Mouse (Mus musculus) midbrain, postnatal 0 days (tissue): ENCODE measurements around the gene Qars. TPM values are rescaled to one million over a fixed set of nuclear protein-coding genes. Genes with fewer than 3 reads are reported as not detected.

Experiments
- ATAC-seq: fragments of 200-750 bp; cut with Nextera tagmentation; 2 replicates; pipeline ENCODE4 v1.8.0; 2017; ENCODE audit warnings: moderate number of reproducible peaks, mild to moderate bottlenecking, moderate TSS enrichment, moderate library complexity; ENCODE audit not compliant: low FRiP score
- DNase-seq: peaks from one replicate; pipeline ENCODE4 v3.0.0-alpha.2; 2015; ENCODE audit warnings: low spot score
- H3K27ac ChIP-seq: fragments of 300-500 bp; sonication (generic); 2 replicates; pipeline ENCODE4 v1.5.1; 2014; ENCODE audit warnings: low read depth, mild to moderate bottlenecking, low read length, mixed read lengths
- H3K27me3 ChIP-seq: fragments of 300-500 bp; sonication (generic); 2 replicates; pipeline ENCODE4 v1.6.1; 2014; ENCODE audit warnings: low read length, control low read depth, mixed read lengths; ENCODE audit not compliant: insufficient read depth
- H3K36me3 ChIP-seq: fragments of 300-500 bp; sonication (generic); 2 replicates; pipeline ENCODE4 v1.6.1; 2014; ENCODE audit warnings: low read length, control low read depth, mixed read lengths; ENCODE audit not compliant: insufficient read depth
- H3K4me1 ChIP-seq: fragments of 300-500 bp; sonication (generic); 2 replicates; pipeline ENCODE4 v1.6.1; 2014; ENCODE audit warnings: mild to moderate bottlenecking, control low read depth, antibody characterized with exemption, low read length, mixed read lengths; ENCODE audit not compliant: insufficient read depth
- H3K4me2 ChIP-seq: fragments of 300-500 bp; sonication (generic); 2 replicates; pipeline ENCODE4 v1.6.1; 2014; ENCODE audit warnings: low read depth, mild to moderate bottlenecking, low read length, mixed read lengths; ENCODE audit not compliant: poor library complexity, severe bottlenecking
- H3K4me3 ChIP-seq: fragments of 300-500 bp; sonication (generic); 2 replicates; pipeline ENCODE4 v1.5.1; 2014; ENCODE audit warnings: low read depth, mild to moderate bottlenecking, low read length, moderate library complexity
- H3K9ac ChIP-seq: fragments of 300-500 bp; sonication (generic); replicated peaks from 2 replicates; pipeline ENCODE4 v1.6.1; 2014; ENCODE audit warnings: mild to moderate bottlenecking, low read length, moderate library complexity, mixed read lengths; ENCODE audit not compliant: poor library complexity, severe bottlenecking
- H3K9me3 ChIP-seq: fragments of 300-500 bp; sonication (generic); 2 replicates; pipeline ENCODE4 v1.6.1; 2016; ENCODE audit warnings: low read length, control low read depth
- CTCF ChIP-seq: IDR thresholded peaks from 2 replicates; pipeline ENCODE4 v1.5.1; 2016; ENCODE audit warnings: antibody characterized with exemption, mild to moderate bottlenecking
- WGBS: fragments of 180-500 bp; shearing (Covaris S2); extraction: QIAGEN DNeasy Blood & Tissue Kit; methylation state at CpG from one replicate; pipeline ENCODE4 v1.1.7; 2014; 5-methylcytosine and 5-hydroxymethylcytosine counted together
- polyA plus RNA-seq: library from polyadenylated mRNA; unstranded; fragments of >200 nt; fragmentation: Nextera tagmentation; extraction: Ambion mirVana; gene quantifications from 2 replicates; pipeline ENCODE4 v1.2.1, GENCODE M21; 2015
- total RNA-seq: library from RNA; depleted of rRNA; stranded (reverse); fragments of >200 nt; gene quantifications from 2 replicates; pipeline ENCODE4 v1.2.3, GENCODE M21; 2014; rRNA removed

Qars gene
- total RNA-seq (107 and 146 TPM in 2 replicates), polyA plus RNA-seq (62.0 and 62.6 TPM in 2 replicates)

DNA sequence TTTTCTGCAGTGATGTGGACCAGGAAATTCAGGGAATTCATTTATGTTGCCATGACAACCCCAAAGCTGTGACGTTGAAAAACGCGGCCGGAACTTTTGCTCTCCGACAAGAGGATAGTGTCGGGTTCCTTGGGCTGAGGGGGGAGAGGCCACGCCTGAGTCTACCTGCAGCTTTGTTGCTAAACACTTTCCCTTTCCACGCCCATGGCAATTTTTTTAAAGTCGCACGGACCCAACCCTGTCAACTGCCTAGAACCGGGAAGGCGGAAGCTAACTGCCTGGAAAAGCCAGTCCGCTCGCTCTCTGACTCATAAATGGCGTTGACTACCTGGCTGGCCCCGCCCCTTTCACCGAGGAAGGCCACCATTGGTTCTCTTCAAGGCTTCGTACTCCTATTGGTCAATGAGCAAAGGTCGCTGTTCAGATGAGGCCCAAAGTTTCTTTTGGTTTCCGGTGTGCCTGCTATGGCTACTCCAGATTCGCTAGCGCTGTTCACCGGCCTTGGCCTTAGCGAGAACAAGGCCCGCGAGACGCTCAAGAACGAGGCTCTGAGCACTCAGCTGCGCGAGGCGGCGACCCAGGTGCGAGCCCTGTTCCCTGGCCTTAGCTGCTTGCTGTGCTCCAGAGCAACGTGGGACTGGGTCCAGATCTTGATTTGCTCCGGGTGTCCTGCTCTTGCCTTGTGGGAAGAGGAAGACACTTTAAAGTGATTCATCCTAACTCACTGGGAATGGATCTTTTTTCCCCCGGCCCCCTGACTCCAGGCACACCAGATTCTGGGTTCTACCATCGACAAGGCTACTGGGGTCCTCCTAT lies at the start of gene Qars:
Gene Qars (plus strand): TSS at position 88 of the 816 bp plus-strand sequence.
- no peaks in the 10 kb centered on the region for H3K27me3 ChIP-seq
- DNase-seq (peak; percentile 97), ATAC-seq (peak; percentile 95)
- WGBS = under 1% methylated on average over 37 of the region's 37 CpGs
- H3K9ac ChIP-seq = peak within 1 kb of the TSS; percentile 55
- peaks cover 25% of the 10 kb centered on the region for H3K36me3 ChIP-seq
- H3K4me2 ChIP-seq = peak within 1 kb of the TSS; percentile 77
- no peak for TF ChIP-seq CTCF
- peaks cover 9% of the 10 kb centered on the region; the same call in 1 of the 2 replicates for H3K4me1 ChIP-seq
- peak within 1 kb of the TSS; percentile 45 for H3K4me3 ChIP-seq
- no peaks in the 10 kb centered on the region for H3K9me3 ChIP-seq
- peak within 1 kb of the TSS; percentile 53 for H3K27ac ChIP-seq

DNA sequence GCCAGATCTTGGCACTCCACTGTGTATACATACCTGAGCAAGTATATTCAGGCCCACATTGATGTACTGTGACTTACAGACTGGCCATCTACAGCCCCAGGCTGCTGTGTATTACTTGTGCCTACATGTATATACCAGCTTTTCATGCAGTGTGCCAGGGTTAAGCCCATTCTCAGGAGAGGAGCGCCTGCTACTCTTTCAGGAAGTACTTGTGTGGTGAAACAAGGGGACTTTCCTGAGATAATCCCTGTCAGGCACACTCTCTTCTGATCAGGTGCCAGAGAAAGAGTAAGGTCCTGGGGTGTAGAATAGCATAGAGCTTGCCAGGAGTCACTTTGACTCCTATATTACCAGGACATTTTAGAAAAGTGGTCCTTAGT lies 47.6 kb upstream of the Qars start:
- Histone ChIP-seq H3K4me3 (peak overlapping the region; percentile 85), H3K36me3 (peaks cover 12% of the 10 kb centered on the region), H3K27me3 (no peaks in the 10 kb centered on the region), H3K4me2 (peak overlapping the region; percentile 75), H3K9ac (no peak overlapping the region), H3K27ac (peak overlapping the region; percentile 80; the same call in 1 of the 2 replicates), H3K4me1 (peaks cover 6% of the 10 kb centered on the region; the same call in 1 of the 2 replicates), H3K9me3 (no peaks in the 10 kb centered on the region)
- no peak for DNase-seq
- WGBS = 83% methylated on average over 1 of the region's 1 CpGs
- TF ChIP-seq CTCF = no peak
- ATAC-seq = no peak

DNA sequence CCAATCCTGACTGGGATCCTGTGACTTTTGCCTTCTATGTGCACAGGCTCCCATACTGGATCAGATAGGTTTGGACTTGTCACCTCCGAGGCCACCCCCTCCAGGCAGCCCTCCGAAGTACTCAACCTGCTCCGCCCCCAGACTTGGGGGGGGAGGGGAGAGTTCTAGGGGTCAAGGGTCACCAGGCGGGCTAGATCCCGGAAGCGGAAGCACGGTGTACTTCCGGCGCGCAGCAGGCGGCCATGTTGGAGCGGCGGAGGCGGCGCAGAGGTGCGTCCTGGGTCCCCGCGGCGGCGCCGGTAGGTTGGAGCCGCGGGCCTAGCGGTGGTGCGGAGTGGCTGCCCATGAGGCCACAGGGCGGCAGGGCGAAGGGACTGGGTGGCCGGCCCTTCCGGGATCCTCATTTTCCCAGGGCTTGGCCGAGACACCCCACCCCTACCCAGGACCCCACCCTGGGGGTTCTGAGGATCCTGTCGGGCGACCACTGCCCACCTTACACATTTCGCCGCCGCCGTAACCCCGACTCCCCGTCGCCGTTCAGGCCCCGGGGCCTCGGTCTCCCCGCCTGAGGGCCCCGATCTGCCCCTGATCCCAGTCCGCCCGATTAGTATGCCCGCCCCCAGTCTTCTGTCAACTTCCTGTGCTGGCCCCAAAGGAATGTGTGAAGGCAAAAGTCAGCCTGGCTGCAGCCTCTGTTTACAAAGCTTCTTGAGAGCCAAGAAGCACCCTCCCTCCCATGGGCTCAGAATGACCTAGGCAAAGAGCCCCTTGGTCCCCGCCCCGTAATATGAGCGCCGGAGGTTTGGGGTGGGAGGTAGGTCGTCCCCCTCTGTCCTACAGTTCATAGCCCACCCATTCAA lies 47.0 kb upstream of the Qars start, which contains the start of gene Ccdc71:
Gene Ccdc71 (plus strand): TSS at position 209 of the 860 bp plus-strand sequence.
- H3K9me3 ChIP-seq = no peaks in the 10 kb centered on the region

DNA sequence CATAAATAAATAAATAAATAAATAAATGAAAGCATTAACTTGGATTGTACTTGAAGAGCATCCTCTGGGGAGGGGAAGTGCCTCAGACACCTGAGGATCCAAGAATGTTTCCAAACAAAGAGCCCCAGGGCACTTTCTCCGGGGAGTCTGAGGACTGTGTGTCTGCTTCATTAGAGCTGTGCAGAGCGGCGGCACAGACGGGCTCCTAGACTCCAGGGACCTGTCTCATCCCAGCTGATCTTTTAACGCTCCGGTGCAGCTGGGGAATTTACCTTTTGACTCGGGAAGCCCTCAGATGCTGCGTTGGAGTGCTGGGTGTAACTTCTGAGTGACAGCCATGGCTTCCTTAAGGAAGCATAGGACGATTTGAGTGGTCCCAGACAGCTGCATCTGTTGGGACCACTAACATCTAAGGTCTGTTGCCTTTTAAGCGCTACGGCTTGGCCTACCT lies 46.3 kb upstream of the Qars start, which contains the start of gene Klhdc8b:
Gene Klhdc8b (minus strand): TSS at position 401 of the 451 bp plus-strand sequence.
- 24% methylated on average over 11 of the region's 11 CpGs for WGBS
- TF ChIP-seq CTCF = no peak
- Histone ChIP-seq H3K9me3 (no peaks in the 10 kb centered on the region), H3K36me3 (peaks cover 19% of the 10 kb centered on the region), H3K4me3 (peak within 1 kb of the TSS; percentile 85), H3K4me1 (peaks cover 6% of the 10 kb centered on the region; the same call in 1 of the 2 replicates), H3K9ac (peak within 1 kb of the TSS; percentile 84), H3K27ac (peak within 1 kb of the TSS; percentile 80), H3K4me2 (peak within 1 kb of the TSS; percentile 75), H3K27me3 (no peaks in the 10 kb centered on the region)
- DNase-seq (no peak), ATAC-seq (no peak)

More for the DNA sequence above, 47.0 kb upstream of the Qars start, which contains the start of gene Ccdc71:
- Histone ChIP-seq H3K27ac (peak within 1 kb of the TSS; percentile 80), H3K27me3 (no peaks in the 10 kb centered on the region), H3K4me2 (peak within 1 kb of the TSS; percentile 75), H3K4me1 (peaks cover 6% of the 10 kb centered on the region; the same call in 1 of the 2 replicates), H3K4me3 (peak within 1 kb of the TSS; percentile 85), H3K36me3 (peaks cover 17% of the 10 kb centered on the region), H3K9ac (peak within 1 kb of the TSS; percentile 84)
- WGBS = under 1% methylated on average over 51 of the region's 52 CpGs
- ATAC-seq (peak; percentile 85), DNase-seq (peak; percentile 90)
- peak; percentile 6; the same call in 1 of the 2 replicates for TF ChIP-seq CTCF

DNA sequence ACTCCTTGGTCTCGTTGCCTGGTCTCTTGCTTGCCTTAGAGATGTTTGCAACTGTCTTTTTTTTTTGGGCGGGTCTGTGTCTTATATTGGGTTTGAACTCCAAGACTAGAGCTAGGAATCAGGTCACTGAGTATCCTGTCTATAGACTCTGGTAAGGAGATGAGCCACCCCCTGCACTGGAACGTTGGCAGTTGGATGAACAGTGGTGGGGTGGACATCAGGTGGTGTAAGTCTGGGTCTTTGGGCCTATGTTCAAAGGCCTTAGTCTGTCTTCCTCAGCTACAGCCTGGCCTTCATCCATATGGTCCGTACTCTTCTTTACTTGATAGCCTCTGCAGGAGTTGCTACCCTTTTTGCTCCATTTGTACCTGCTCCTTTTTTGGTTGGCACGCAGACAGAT lies 45.8 kb upstream of the Qars start:
- Histone ChIP-seq H3K4me1 (peaks cover 6% of the 10 kb centered on the region; the same call in 1 of the 2 replicates), H3K4me2 (peak overlapping the region; percentile 75), H3K27me3 (no peaks in the 10 kb centered on the region), H3K9me3 (no peaks in the 10 kb centered on the region), H3K36me3 (peaks cover 19% of the 10 kb centered on the region), H3K27ac (no peak overlapping the region), H3K9ac (0 out of 2 replicates have a peak overlapping the region, but pooled peaks have one; percentile 84), H3K4me3 (peak overlapping the region; percentile 85; the same call in 1 of the 2 replicates)
- WGBS = 84% methylated on average over 5 of the region's 5 CpGs
- ATAC-seq (no peak), DNase-seq (no peak)
- no peak for TF ChIP-seq CTCF
